Mouse (Mus musculus) inflammation-experienced regulatory T-cells, adult 16 weeks (primary cell): ENCODE data around the gene Srek1. TPM values are rescaled to one million over a fixed set of nuclear protein-coding genes. Genes with fewer than 3 reads are reported as not detected.

Experiments
- polyA plus RNA-seq: library from polyadenylated mRNA; unstranded; fragments of 100-300 nt; shearing (Covaris generic); gene quantifications from one replicate; pipeline ENCODE4 v1.2.1, GENCODE M21; 2017

Srek1 gene
- polyA plus RNA-seq, result 76.2 TPM

DNA sequence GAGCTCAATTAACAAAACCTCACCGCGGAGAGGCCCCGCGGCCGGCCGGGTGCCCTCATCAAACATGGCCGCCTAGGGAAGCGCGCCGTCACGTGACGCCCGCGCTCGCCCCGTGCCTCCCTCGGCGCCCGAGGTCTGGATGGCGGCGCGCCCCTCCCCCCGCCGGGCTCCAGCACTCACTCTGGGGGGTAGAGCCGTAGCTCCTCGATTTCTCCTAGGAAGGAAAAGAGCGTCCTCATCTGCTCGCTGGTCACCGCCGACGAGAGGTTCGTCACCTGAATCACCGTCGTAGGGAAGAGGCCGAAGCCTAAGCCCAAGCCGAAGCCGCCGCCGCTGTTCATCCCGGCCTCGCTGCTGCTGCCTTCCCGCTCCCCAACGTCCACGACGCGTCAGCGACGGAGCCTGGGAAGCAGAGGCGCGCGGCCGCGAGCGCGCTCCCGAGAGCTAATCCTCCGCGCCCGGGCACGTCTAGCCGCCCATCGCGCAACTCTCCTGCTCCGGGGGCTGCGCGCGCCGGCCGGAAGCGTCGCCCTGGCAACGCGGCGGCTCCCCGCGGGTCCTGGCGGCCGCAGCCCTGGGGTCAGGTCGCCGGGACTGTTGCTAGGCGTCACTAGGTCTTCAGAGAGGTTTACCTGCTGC lies at the start of gene Srek1:
TSS of gene Srek1 (minus strand) at position 490 of the 639 bp plus-strand sequence.

Other genes with a start within 250 kb of the Srek1 start
- 67.9 TPM for gene Erbin, start 145.9 kb upstream of the Srek1 start, polyA plus RNA-seq